Mouse (Mus musculus) CH12.LX (cell line): ENCODE measurements around the gene Tfdp1.

Experiments
- CHD1 ChIP-seq: IDR thresholded peaks from 2 replicates; pipeline ENCODE4 v1.6.1; 2012; ENCODE audit warnings: low read depth, low read length, improper control_type of control experiment, inconsistent platforms
- CTCF ChIP-seq, 2 experiments: IDR thresholded peaks in 1 of 2; conservative IDR thresholded peaks in 1 of 2; 2 replicates each; pipeline ENCODE4 v1.5.1; 2011 to 2012; ENCODE audit warnings: low read depth in 2 of 2, low read length in 2 of 2, improper control_type of control experiment in 1 of 2, inconsistent platforms in 1 of 2, mild to moderate bottlenecking in 1 of 2, moderate library complexity in 1 of 2
- ELF1 ChIP-seq: IDR thresholded peaks from 2 replicates; pipeline ENCODE4 v1.6.1; 2014; ENCODE audit warnings: low read depth, mild to moderate bottlenecking, inconsistent platforms, low read length, improper control_type of control experiment
- HCFC1 ChIP-seq: IDR thresholded peaks from 2 replicates; pipeline ENCODE4 v1.6.1; 2012; ENCODE audit warnings: low read depth, mild to moderate bottlenecking, inconsistent platforms, low read length, improper control_type of control experiment
- POLR2A ChIP-seq: IDR thresholded peaks from 2 replicates; pipeline ENCODE4 v1.6.1; 2011; ENCODE audit warnings: low read depth, mild to moderate bottlenecking, improper control_type of control experiment, low read length

- TF ChIP-seq POLR2A (no peak), HCFC1 (no peak), CHD1 (no peak), CTCF (conservative IDR thresholded peaks at IDR 0.05 in 1 of 2, IDR thresholded peaks at IDR 0.05 in 1 of 2; ENCODE audit: low read depth in 2 of 2, low read length in 2 of 2) (no peak), ELF1 (no peak)
Observed at GRCm38 (mm10) chr8:13387728-13388127, 49.2 kb downstream of the Tfdp1 start.
